Mouse (Mus musculus): ENCODE measurements at regions not wholly inside any gene's neighbourhood (a gene's known extent, or its start where the extent isn't known, plus 50 kb on each side); places are given as distances from the start of the nearest gene placed in this dataset.

DNA sequence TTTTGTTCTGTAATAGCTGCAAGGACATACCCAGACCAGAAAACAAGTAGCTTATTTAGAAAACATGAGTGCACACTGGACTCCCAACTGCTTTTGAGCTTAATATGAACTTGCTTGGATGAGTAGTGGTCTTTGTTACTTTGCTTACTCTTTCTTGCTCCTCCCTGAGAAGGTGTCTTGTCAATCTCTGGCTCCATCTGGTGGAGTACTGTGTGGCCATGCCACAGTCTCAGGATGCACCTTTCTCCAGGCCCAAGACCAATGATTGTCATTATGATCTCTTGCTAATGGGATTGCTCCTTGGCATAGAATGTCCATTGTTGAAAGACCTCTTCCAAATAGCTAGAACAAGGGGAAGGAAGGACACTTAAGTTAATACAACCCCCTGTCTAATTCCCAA lies 465.1 kb downstream of the Bmp2 start:
- H3K4me1 ChIP-seq (replicated peaks) = 0 out of 2 replicates have a peak, but pooled peaks cover under 1% of the 10 kb centered on the region
- H3K9me3 ChIP-seq = no peaks in the 10 kb centered on the region
- H3K4me3 ChIP-seq (replicated peaks) = no peak overlapping the region
- no peak for ATAC-seq (ENCODE audit: insufficient number of reproducible peaks, insufficient read depth, low FRiP score, low TSS enrichment, low read depth)
- H3K36me3 ChIP-seq = no peaks in the 10 kb centered on the region
- no peak overlapping the region for H3K4me2 ChIP-seq
- H3K9ac ChIP-seq (replicated peaks) = no peak overlapping the region
- H3K27ac ChIP-seq = no peak overlapping the region
- no peaks in the 10 kb centered on the region for H3K27me3 ChIP-seq

DNA sequence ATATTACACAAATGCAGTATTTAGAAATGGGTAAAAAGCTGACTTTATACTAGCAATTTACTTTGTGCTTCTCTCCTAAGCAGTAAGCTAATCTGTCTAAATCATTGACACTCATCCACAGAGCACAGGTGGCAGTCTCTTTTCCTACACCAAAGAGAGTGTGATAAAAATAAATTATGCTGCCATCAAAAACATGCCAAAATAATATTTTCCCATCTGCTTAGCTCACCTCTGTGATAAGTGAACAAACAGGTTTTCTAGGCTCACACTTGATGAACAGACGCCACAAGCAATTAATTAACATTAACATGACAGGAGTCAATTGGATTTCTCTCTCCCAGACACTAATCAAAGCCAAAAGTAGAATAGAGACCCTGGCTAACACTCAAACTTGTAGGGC lies 451.2 kb downstream of the Bmp2 start:
- 42% methylated on average over 1 of the region's 1 CpGs for WGBS
- H3K9ac ChIP-seq (replicated peaks) = no peak overlapping the region
- H3K4me3 ChIP-seq (replicated peaks) = no peak overlapping the region
- H3K4me2 ChIP-seq = no peak overlapping the region
- H3K27me3 ChIP-seq = no peaks in the 10 kb centered on the region
- no peaks in the 10 kb centered on the region for H3K36me3 ChIP-seq
- no peaks in the 10 kb centered on the region for H3K9me3 ChIP-seq
- H3K27ac ChIP-seq = no peak overlapping the region
- no peak for ATAC-seq (ENCODE audit: insufficient number of reproducible peaks, insufficient read depth, low FRiP score, low TSS enrichment, low read depth)
- H3K4me1 ChIP-seq (replicated peaks) = no peaks in the 10 kb centered on the region

DNA sequence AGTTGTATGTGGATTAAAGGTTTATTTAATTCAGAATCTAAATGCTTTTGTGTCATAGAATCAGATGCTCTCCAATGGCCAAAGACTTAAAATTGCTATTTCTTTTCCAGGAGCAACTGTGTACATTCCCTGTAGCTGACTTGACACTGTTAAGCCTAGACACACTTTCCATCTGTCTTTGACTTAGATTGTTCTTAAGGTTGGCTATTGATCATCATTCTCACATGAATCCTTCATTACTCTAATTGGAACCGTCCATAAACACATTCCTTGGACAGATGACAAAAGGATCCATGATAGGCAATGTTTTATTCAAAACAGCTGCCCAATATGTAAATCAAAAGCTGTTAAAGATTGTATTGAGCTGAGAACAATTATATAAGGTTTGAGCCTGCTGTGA lies 442.8 kb downstream of the Bmp2 start:
- ATAC-seq (ENCODE audit: insufficient number of reproducible peaks, insufficient read depth, low FRiP score, low TSS enrichment, low read depth) = no peak
- no peak overlapping the region for H3K9ac ChIP-seq (replicated peaks)
- no peaks in the 10 kb centered on the region for H3K36me3 ChIP-seq
- WGBS = 54% methylated on average over 1 of the region's 1 CpGs
- no peaks in the 10 kb centered on the region for H3K9me3 ChIP-seq
- H3K4me1 ChIP-seq (replicated peaks) = no peaks in the 10 kb centered on the region
- no peak overlapping the region for H3K4me2 ChIP-seq
- H3K4me3 ChIP-seq (replicated peaks) = no peak overlapping the region
- H3K27me3 ChIP-seq = no peaks in the 10 kb centered on the region
- no peak overlapping the region for H3K27ac ChIP-seq

DNA sequence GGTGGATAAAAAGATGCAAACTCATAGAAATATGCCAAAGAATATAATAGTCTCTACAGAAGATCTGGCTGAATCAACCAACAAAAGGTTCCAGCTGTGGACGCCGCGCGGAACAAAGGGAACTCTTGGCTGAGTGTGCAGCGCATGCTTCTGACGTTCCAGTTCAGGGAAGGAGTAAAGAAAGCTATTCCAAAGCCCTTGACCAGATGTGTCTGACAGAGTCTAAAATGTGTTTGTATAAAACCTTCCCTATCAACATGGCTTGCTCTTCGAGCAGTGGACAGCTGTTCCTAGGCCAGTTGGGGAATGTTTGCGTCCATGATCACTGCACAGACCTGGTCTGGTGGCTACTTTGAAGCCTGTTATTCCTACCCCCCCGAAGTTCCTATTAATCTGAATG lies 442.4 kb downstream of the Bmp2 start:
- H3K9me3 ChIP-seq = no peaks in the 10 kb centered on the region

DNA sequence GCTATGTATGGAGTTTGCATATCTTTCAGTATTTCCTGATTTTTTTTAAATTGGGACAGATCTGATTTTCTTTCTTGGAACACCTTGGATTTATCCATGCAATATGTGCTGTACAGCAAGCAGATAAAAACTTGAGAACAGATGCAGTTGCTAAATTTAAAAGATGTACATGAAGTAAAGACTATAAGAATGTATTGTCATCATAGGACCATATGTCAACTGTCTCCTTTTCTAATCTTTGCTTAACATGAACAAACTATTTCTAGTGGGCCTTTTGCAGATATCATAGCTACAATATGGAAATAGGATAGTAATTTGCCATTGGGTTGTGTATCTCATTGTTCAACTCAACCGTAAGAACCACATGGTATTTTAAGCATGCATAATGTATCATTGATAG lies 435.7 kb downstream of the Bmp2 start:
- no peaks in the 10 kb centered on the region for H3K4me1 ChIP-seq (replicated peaks)
- no peak overlapping the region for H3K4me2 ChIP-seq
- H3K27me3 ChIP-seq = no peaks in the 10 kb centered on the region
- WGBS = 95% methylated on average over 1 of the region's 1 CpGs
- H3K9me3 ChIP-seq = no peaks in the 10 kb centered on the region
- H3K36me3 ChIP-seq = no peaks in the 10 kb centered on the region
- ATAC-seq (ENCODE audit: insufficient number of reproducible peaks, insufficient read depth, low FRiP score, low TSS enrichment, low read depth) = no peak
- no peak overlapping the region for H3K4me3 ChIP-seq (replicated peaks)
- no peak overlapping the region for H3K9ac ChIP-seq (replicated peaks)
- no peak overlapping the region for H3K27ac ChIP-seq

More for the DNA sequence above, 442.4 kb downstream of the Bmp2 start:
- Histone ChIP-seq H3K9ac (replicated peaks) (no peak overlapping the region), H3K4me1 (replicated peaks) (no peaks in the 10 kb centered on the region), H3K27ac (no peak overlapping the region), H3K4me2 (no peak overlapping the region), H3K27me3 (no peaks in the 10 kb centered on the region), H3K36me3 (no peaks in the 10 kb centered on the region), H3K4me3 (replicated peaks) (no peak overlapping the region)
- ATAC-seq (ENCODE audit: insufficient number of reproducible peaks, insufficient read depth, low FRiP score, low TSS enrichment, low read depth) = no peak
- 90% methylated on average over 9 of the region's 9 CpGs for WGBS
